Mouse (Mus musculus) right cerebral cortex, postnatal 36 days (tissue): ENCODE measurements at regions not wholly inside any gene's neighbourhood (a gene's known extent, or its start where the extent isn't known, plus 50 kb on each side); places are given as distances from the start of the nearest gene placed in this dataset.

Experiments
- DNase-seq, 2 experiments: peaks; one replicate each; pipeline ENCODE4 v3.0.0; 2022; ENCODE audit warnings: low spot score in 2 of 2, mixed read lengths in 1 of 2

- peak; percentile 72 to 81 for DNase-seq
These were observed 295.0 kb upstream of the Prkd1 start for GRCm38 (mm10) chr12:50943741-50944521.

- DNase-seq: no peak
These were observed 294.4 kb upstream of the Prkd1 start for GRCm38 (mm10) chr12:50943340-50943739.

GRCm38 (mm10) chr12:50935516-50935915 is 286.6 kb upstream of the Prkd1 start:
- no peak for DNase-seq

GRCm38 (mm10) chr12:50932496-50932895 is 283.6 kb upstream of the Prkd1 start:
- DNase-seq: no peak

- DNase-seq: no peak
These were observed 280.7 kb upstream of the Prkd1 start for GRCm38 (mm10) chr12:50929641-50930040.

GRCm38 (mm10) chr12:50926234-50926633 is 277.3 kb upstream of the Prkd1 start:
- DNase-seq: no peak

- no peak for DNase-seq
These were observed 272.8 kb upstream of the Prkd1 start for GRCm38 (mm10) chr12:50921739-50922138.

- no peak for DNase-seq
These were observed 250.9 kb upstream of the Prkd1 start for GRCm38 (mm10) chr12:50899609-50900447.

- no peak for DNase-seq
These were observed 248.8 kb upstream of the Prkd1 start for GRCm38 (mm10) chr12:50897606-50898166.

- DNase-seq: peak in 1 of 2 experiments; percentile 2
These were observed 244.7 kb upstream of the Prkd1 start for GRCm38 (mm10) chr12:50893604-50894003.

GRCm38 (mm10) chr12:50875796-50876195 is 226.9 kb upstream of the Prkd1 start:
- no peak for DNase-seq

- no peak for DNase-seq
These were observed 225.1 kb upstream of the Prkd1 start for GRCm38 (mm10) chr12:50874024-50874398.

- DNase-seq: no peak
These were observed 224.6 kb upstream of the Prkd1 start for GRCm38 (mm10) chr12:50873390-50874023.

- DNase-seq: no peak
These were observed 202.7 kb upstream of the Prkd1 start for GRCm38 (mm10) chr12:50851644-50852043.

- DNase-seq: no peak
These were observed 199.1 kb upstream of the Prkd1 start for GRCm38 (mm10) chr12:50847976-50848375.

GRCm38 (mm10) chr12:50842744-50843143 is 193.8 kb upstream of the Prkd1 start:
- no peak for DNase-seq

GRCm38 (mm10) chr12:50839391-50839790 is 190.5 kb upstream of the Prkd1 start:
- DNase-seq: no peak

GRCm38 (mm10) chr12:50808731-50809281 is 159.9 kb upstream of the Prkd1 start:
- DNase-seq: no peak

- DNase-seq: peak in 1 of 2 experiments; percentile 13
These were observed 155.5 kb upstream of the Prkd1 start for GRCm38 (mm10) chr12:50804391-50804790.

GRCm38 (mm10) chr12:50765156-50765940 is 116.5 kb upstream of the Prkd1 start:
- no peak for DNase-seq

- DNase-seq: peak; percentile 5 to 14
These were observed 115.6 kb upstream of the Prkd1 start for GRCm38 (mm10) chr12:50764457-50764856.
